8 mouse cellular contexts compared by ENCODE assay signal in genomic region chr12:72761230-72761648, GRCm38 (mm10). TPM values are rescaled to one million over a fixed set of nuclear protein-coding genes. Genes with fewer than 3 reads are reported as not detected.
A peak's percentile ranks its signal among the peaks of the same experiment; 100 is the strongest.
DNase-seq lines count a peak whose midpoint lies in the region; ATAC-seq and TF ChIP-seq lines count a peak whose summit lies in the region.

No protein-coding gene starts in this region.

- H3K27me3 ChIP-seq in liver, embryonic 11.5 days (replicated peaks; ENCODE audit: control insufficient read depth, insufficient read depth, low read length): no peaks in the 10 kb centered on the region
- H3K27me3 ChIP-seq in stomach, postnatal 0 days (ENCODE audit: control insufficient read depth, insufficient read depth, low read length): no peaks in the 10 kb centered on the region

- peak overlapping the region; percentile 84 for H3K4me2 ChIP-seq in liver, embryonic 11.5 days
- H3K4me2 ChIP-seq in stomach, postnatal 0 days (replicated peaks; ENCODE audit: low read depth): peak overlapping the region; percentile 70

- H3K4me3 ChIP-seq in gastrocnemius, adult 2 months: peak overlapping the region; percentile 84
- H3K4me3 ChIP-seq in liver, embryonic 11.5 days (ENCODE audit: low read depth, low read length): peak overlapping the region; percentile 85
- H3K4me3 ChIP-seq in stomach, postnatal 0 days (ENCODE audit: low read depth, low read length): peak overlapping the region; percentile 89

- intact Hi-C loops in gastrocnemius, adult 2 months (cut with DNase I): loop anchor here (5.0 kb wide), 2 partner anchors 71 to 224 kb away; partner anchors contain the start of gene Pcnx4

- no peak for TF ChIP-seq CTCF in gastrocnemius, adult 2 months (IDR thresholded peaks at IDR 0.05)
- TF ChIP-seq CTCF in stomach, postnatal 0 days (IDR thresholded peaks at IDR 0.05; ENCODE audit: low read depth): no peak

- H3K36me3 ChIP-seq in liver, embryonic 11.5 days (ENCODE audit: control insufficient read depth, insufficient read depth, low read length): no peaks in the 10 kb centered on the region
- no peaks in the 10 kb centered on the region for H3K36me3 ChIP-seq in stomach, postnatal 0 days (ENCODE audit: control insufficient read depth, insufficient read depth, low read length)

- no peaks in the 10 kb centered on the region for H3K9me3 ChIP-seq in liver, embryonic 11.5 days (ENCODE audit: control insufficient read depth, low read length)
- no peaks in the 10 kb centered on the region for H3K9me3 ChIP-seq in stomach, postnatal 0 days (ENCODE audit: control insufficient read depth, low read length)

- TF ChIP-seq EP300 in stomach, postnatal 0 days (optimal IDR thresholded peaks at IDR 0.05): no peak

- H3K9ac ChIP-seq in liver, embryonic 11.5 days (ENCODE audit: low read depth, low read length): peak overlapping the region; percentile 93
- H3K9ac ChIP-seq in stomach, postnatal 0 days (ENCODE audit: low read length): peak overlapping the region; percentile 100

- ATAC-seq in liver, embryonic 11.5 days (replicated peaks; ENCODE audit: low FRiP score): peak; percentile 66
- peak; percentile 67 for ATAC-seq in stomach, postnatal 0 days (ENCODE audit: low FRiP score, low TSS enrichment)

- H3K27ac ChIP-seq in gastrocnemius, adult 2 months: peak overlapping the region; percentile 97
- peak overlapping the region; percentile 97 for H3K27ac ChIP-seq in liver, embryonic 11.5 days (ENCODE audit: low read depth, low read length)
- H3K27ac ChIP-seq in stomach, postnatal 0 days (replicated peaks): peak overlapping the region; percentile 100

- H3K4me1 ChIP-seq in liver, embryonic 11.5 days (replicated peaks; ENCODE audit: control insufficient read depth, insufficient read depth, low read length): peaks cover 23% of the 10 kb centered on the region
- no peaks in the 10 kb centered on the region for H3K4me1 ChIP-seq in stomach, postnatal 0 days (replicated peaks; ENCODE audit: control insufficient read depth, insufficient read depth)

- DNase-seq in gastrocnemius, adult 2 months: no peak
- DNase-seq in gastrocnemius, adult 18-20 months (ENCODE audit: low spot score): no peak
- peak; percentile 91 to 93 for DNase-seq in thymus, postnatal 36 days
- DNase-seq in thymus, postnatal 4 days: no peak
- DNase-seq in liver, embryonic 11.5 days (ENCODE audit: low spot score): no peak
- DNase-seq in stomach, postnatal 0 days (ENCODE audit: low spot score): no peak
- DNase-seq in cerebellum, postnatal 36 days: no peak
- DNase-seq in spleen, postnatal 10 days (ENCODE audit: low spot score in 2 of 2): no peak

- WGBS in liver, embryonic 11.5 days: 0% methylated on average over 45 of the region's 71 CpGs
- WGBS in stomach, postnatal 0 days: 0% methylated on average over 8 of the region's 71 CpGs

RNA-seq across cellular contexts. Expression of gene Ppm1a, which starts 4.0 kb away (rescaled TPM):
- 100 to 1,000 TPM; 295 to 308 TPM for total RNA-seq in gastrocnemius, adult 2 months (2021)
- total RNA-seq in gastrocnemius, adult 18-20 months (2021): 100 to 1,000 TPM; 302 to 318 TPM
- polyA plus RNA-seq in liver, embryonic 11.5 days (2014; fragmentation: Nextera tagmentation; extraction: Ambion mirVana): 46.4 and 48.8 TPM in 2 replicates
- 51.2 and 55.0 TPM in 2 replicates for polyA plus RNA-seq in stomach, postnatal 0 days (2015; fragmentation: Nextera tagmentation; extraction: Ambion mirVana)

Comparison
In these comparisons a context has a peak if more than half of its experiments do, and no peak if none do; other contexts are left out.
1. DNase-seq: peak in thymus, postnatal 36 days (2 of 2); none in gastrocnemius, adult 2 months (single experiment), gastrocnemius, adult 18-20 months (single experiment), thymus, postnatal 4 days (single experiment), liver, embryonic 11.5 days (single experiment), stomach, postnatal 0 days (single experiment), cerebellum, postnatal 36 days (0 of 2) and spleen, postnatal 10 days (0 of 2).
2. Peak in every context shown above with its lines, with median percentiles within 50 percentile points of each other: H3K27ac ChIP-seq and H3K4me3 ChIP-seq.